Mouse (Mus musculus): ENCODE measurements at regions not wholly inside any gene's neighbourhood (a gene's known extent, or its start where the extent isn't known, plus 50 kb on each side); places are given as distances from the start of the nearest gene placed in this dataset.

DNA sequence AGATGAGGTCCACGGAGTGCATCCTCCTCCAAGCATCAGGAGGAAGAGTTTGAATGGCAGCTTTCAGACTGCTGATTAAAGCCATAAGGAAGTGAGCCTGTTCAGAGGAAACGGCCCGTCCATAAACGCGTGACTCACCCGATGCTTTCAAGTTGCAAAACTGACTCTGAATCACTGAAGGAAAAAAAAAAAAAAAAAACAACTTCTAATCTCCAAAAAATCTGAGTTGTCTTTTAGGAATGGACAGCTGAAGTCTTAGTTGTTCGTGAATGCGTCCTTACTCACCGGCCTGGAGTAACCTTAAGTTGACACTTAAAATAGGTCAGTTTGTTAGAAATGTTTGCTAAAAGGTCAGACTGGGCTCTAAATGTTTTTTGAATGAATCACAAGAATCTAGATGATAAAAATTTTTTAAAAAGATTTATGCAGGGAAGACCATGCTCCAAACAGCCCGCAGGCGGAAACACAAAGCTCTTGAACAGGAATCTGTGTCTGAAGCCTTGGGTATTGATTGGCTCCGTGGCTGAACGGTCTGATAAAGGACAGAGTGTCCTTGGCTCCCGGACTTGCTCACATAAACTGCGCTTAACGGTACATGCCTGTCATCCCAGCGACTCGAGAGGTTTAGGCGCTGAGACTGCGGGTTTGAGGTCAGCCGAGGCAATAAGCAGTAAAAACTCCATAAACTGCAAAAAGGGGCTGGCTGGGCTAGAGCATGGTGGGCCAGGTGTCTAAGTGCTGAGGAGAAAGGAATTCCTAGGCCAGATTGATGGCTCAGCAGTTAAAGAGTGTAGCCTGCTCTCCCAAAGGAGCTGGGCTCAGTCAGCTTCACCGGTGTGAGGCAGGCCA lies 53.9 kb upstream of the Errfi1 start:
- TF ChIP-seq CTCF (IDR thresholded peaks at IDR 0.05; ENCODE audit: control insufficient read depth, insufficient read depth, insufficient replicate concordance, low read depth, low read length) = no peak
- TF ChIP-seq POLR2A (IDR thresholded peaks at IDR 0.05; ENCODE audit: control insufficient read depth, low read depth, low read length) = no peak
